Mouse (Mus musculus) olfactory bulb, adult 2 months (tissue): ENCODE data around the gene Tlr7. TPM values are rescaled to one million over a fixed set of nuclear protein-coding genes. Genes with fewer than 3 reads are reported as not detected.
"Not testable (repeated sequence)": the region's sequence is repeated elsewhere in the genome, so short reads cannot be mapped to it uniquely, and the experiment has no call there.

Source experiments
- H3K27ac ChIP-seq: fragments of 200-500 bp; 2 replicates; pipeline ENCODE4 v1.5.1; 2012; ENCODE audit warnings: low read depth, low read length; ENCODE audit not compliant: insufficient read depth
- H3K4me1 ChIP-seq: fragments of 200-500 bp; 2 replicates; pipeline ENCODE4 v1.6.1; 2012; ENCODE audit warnings: low read length; ENCODE audit not compliant: control insufficient read depth, insufficient read depth
- H3K4me3 ChIP-seq: fragments of 200-500 bp; 2 replicates; pipeline ENCODE4 v1.5.1; 2012; ENCODE audit warnings: mild to moderate bottlenecking, low read depth, low read length, moderate library complexity; ENCODE audit not compliant: insufficient read depth
- CTCF ChIP-seq: fragments of 200-500 bp; IDR thresholded peaks from 2 replicates; pipeline ENCODE4 v1.5.1; 2012; ENCODE audit warnings: low read depth, mild to moderate bottlenecking, low read length, moderate library complexity; ENCODE audit not compliant: insufficient read depth
- POLR2A ChIP-seq: fragments of 200-500 bp; IDR thresholded peaks from 2 replicates; pipeline ENCODE4 v1.6.1; 2012; ENCODE audit warnings: mild to moderate bottlenecking, low read depth, low read length, moderate library complexity; ENCODE audit not compliant: insufficient read depth
- WGBS: fragments of 180-500 bp; shearing (Covaris S2); methylation state at CpG from one replicate; pipeline ENCODE4 v1.1.7; 2018; 5-methylcytosine and 5-hydroxymethylcytosine counted together
- polyA plus RNA-seq: library from polyadenylated mRNA; stranded (reverse); fragments of >200 nt; gene quantifications from 2 replicates; pipeline ENCODE4 v1.2.4, GENCODE M21; 2012; ENCODE audit warnings: low replicate concordance; ENCODE audit not compliant: missing spikeins, insufficient read depth, insufficient read length

Tlr7 gene
- polyA plus RNA-seq: not detected in 2 replicates

- Histone ChIP-seq H3K4me1 (no peaks in the 10 kb centered on the region), H3K4me3 (no peak within 1 kb of the TSS), H3K27ac (no peak within 1 kb of the TSS)
- TF ChIP-seq CTCF (no peak), POLR2A (no peak)
- WGBS: 80% methylated on average over 6 of the region's 6 CpGs
Measured at GRCm38 (mm10) chrX:167330399-167330798, at the start of gene Tlr7. Gene Tlr7 (minus strand): TSS chrX:167330558.

- TF ChIP-seq CTCF (no peak), POLR2A (no peak)
Measured at GRCm38 (mm10) chrX:167380073-167380472, 49.7 kb upstream of the Tlr7 start.

GRCm38 (mm10) chrX:167361231-167361630 is 30.9 kb upstream of the Tlr7 start:
- H3K4me3 ChIP-seq, H3K4me1 ChIP-seq, H3K27ac ChIP-seq: not testable (repeated sequence)
- WGBS: 89% methylated on average over 3 of the region's 3 CpGs

More at GRCm38 (mm10) chrX:167380073-167380472, 49.7 kb upstream of the Tlr7 start:
- Histone ChIP-seq H3K4me1 (peaks cover 3% of the 10 kb centered on the region; the same call in 1 of the 2 replicates), H3K4me3 (no peak overlapping the region), H3K27ac (no peak overlapping the region)
- 75% methylated on average over 4 of the region's 4 CpGs for WGBS

GRCm38 (mm10) chrX:167359704-167360103 is 29.3 kb upstream of the Tlr7 start:
- H3K4me3 ChIP-seq: no peak overlapping the region
- no peaks in the 10 kb centered on the region for H3K4me1 ChIP-seq
- no peak overlapping the region for H3K27ac ChIP-seq
- WGBS: 91% methylated on average over 7 of the region's 7 CpGs
- TF ChIP-seq CTCF (no peak), POLR2A (no peak)

- 68% methylated on average over 2 of the region's 2 CpGs for WGBS
- Histone ChIP-seq H3K27ac (no peak overlapping the region), H3K4me1 (no peaks in the 10 kb centered on the region), H3K4me3 (no peak overlapping the region)
- TF ChIP-seq CTCF (no peak), POLR2A (no peak)
Measured at GRCm38 (mm10) chrX:167357415-167357814, 27.1 kb upstream of the Tlr7 start.

- 94% methylated on average over 3 of the region's 3 CpGs for WGBS
- no peaks in the 10 kb centered on the region for H3K4me1 ChIP-seq
- no peak overlapping the region for H3K27ac ChIP-seq
- no peak for TF ChIP-seq POLR2A
- no peak for TF ChIP-seq CTCF
- no peak overlapping the region for H3K4me3 ChIP-seq
Measured at GRCm38 (mm10) chrX:167355965-167356364, 25.6 kb upstream of the Tlr7 start.

GRCm38 (mm10) chrX:167353617-167354016 is 23.3 kb upstream of the Tlr7 start:
- TF ChIP-seq POLR2A (no peak), CTCF (no peak)
- WGBS: 91% methylated on average over 2 of the region's 2 CpGs
- Histone ChIP-seq H3K4me3 (no peak overlapping the region), H3K27ac (no peak overlapping the region), H3K4me1 (no peaks in the 10 kb centered on the region)

- Histone ChIP-seq H3K4me1 (no peaks in the 10 kb centered on the region), H3K27ac (no peak overlapping the region), H3K4me3 (no peak overlapping the region)
- TF ChIP-seq CTCF (no peak), POLR2A (no peak)
- 79% methylated on average over 1 of the region's 1 CpGs for WGBS
Measured at GRCm38 (mm10) chrX:167346440-167346839, 16.1 kb upstream of the Tlr7 start.

GRCm38 (mm10) chrX:167344356-167344755 is 14.0 kb upstream of the Tlr7 start:
- Histone ChIP-seq H3K27ac (no peak overlapping the region), H3K4me3 (no peak overlapping the region), H3K4me1 (no peaks in the 10 kb centered on the region)
- WGBS: 92% methylated on average over 1 of the region's 1 CpGs
- TF ChIP-seq CTCF: no peak
- no peak for TF ChIP-seq POLR2A

- 80% methylated on average over 3 of the region's 3 CpGs for WGBS
- Histone ChIP-seq H3K27ac (no peak overlapping the region), H3K4me1 (no peaks in the 10 kb centered on the region), H3K4me3 (no peak overlapping the region)
- TF ChIP-seq CTCF (no peak), POLR2A (no peak)
Measured at GRCm38 (mm10) chrX:167341811-167342210, 11.5 kb upstream of the Tlr7 start.
